Mouse (Mus musculus) Patski (cell line): ENCODE measurements at regions not wholly inside any gene's neighbourhood (a gene's known extent, or its start where the extent isn't known, plus 50 kb on each side); places are given as distances from the start of the nearest gene placed in this dataset.
"Not testable (repeated sequence)": the region's sequence is repeated elsewhere in the genome, so short reads cannot be mapped to it uniquely, and the experiment has no call there.

Experiments
- ATAC-seq: fragments of 100-300 bp; one replicate; pipeline ENCODE4 v1.8.0; 2021
- CTCF ChIA-PET: fragments of 350-600 bp; sonication (Branson Sonifier 250); formaldehyde crosslinking; loops from one replicate; lab custom pipeline; 2022; ENCODE audit warnings: inconsistent platforms; lab: Charles Lee
- POLR2A ChIA-PET: fragments of 350-600 bp; sonication (Branson Sonifier 250); formaldehyde crosslinking; loops from one replicate; lab custom pipeline; 2022; ENCODE audit warnings: antibody characterized with exemption, inconsistent platforms; lab: Charles Lee
- DNase-seq: peaks from one replicate; pipeline ENCODE4 v3.0.0-alpha.2; 2011; ENCODE audit warnings: low read depth, low spot score
- H3K27me3 ChIP-seq: fragments of 371-371 bp; one replicate; pipeline ENCODE4 v1.5.1; 2021
- CTCF ChIP-seq: fragments of 100-300 bp; IDR thresholded peaks from one replicate; pipeline ENCODE4 v1.5.1; 2021
- in situ Hi-C: fragments of 300-500 bp; cut with MboI; formaldehyde crosslinking; loops from 3 replicates; pipeline ENCODE4 v1.11.1; 2018; ENCODE audit warnings: low pct_unique_long_range_greater_than_20kb, mixed read lengths

- ATAC-seq (no peak), DNase-seq (no peak)
- no peak for TF ChIP-seq CTCF
- CTCF ChIA-PET = no interaction called here
- in situ Hi-C loops = no loop called here
- no peaks in the 10 kb centered on the region for H3K27me3 ChIP-seq
- POLR2A ChIA-PET = no interaction called here
These were observed 366.5 kb upstream of the Grid2 start for GRCm38 (mm10) chr6:62889194-62889593.

GRCm38 (mm10) chr6:62912758-62913157, 342.9 kb upstream of the Grid2 start:
- CTCF ChIA-PET = interaction anchor here (1.3 kb wide), 1 partner anchor 9 kb away, joined by 3 read pairs; no protein-coding TSS in a partner anchor
- no peaks in the 10 kb centered on the region for H3K27me3 ChIP-seq
- TF ChIP-seq CTCF = no peak
- no peak for DNase-seq
- POLR2A ChIA-PET = no interaction called here
- in situ Hi-C loops = no loop called here
- ATAC-seq = no peak

- in situ Hi-C loops, ATAC-seq, DNase-seq, POLR2A ChIA-PET, H3K27me3 ChIP-seq, CTCF ChIA-PET: not testable (repeated sequence)
These were observed 338.6 kb upstream of the Grid2 start for GRCm38 (mm10) chr6:62917059-62917458.

- POLR2A ChIA-PET = no interaction called here
- TF ChIP-seq CTCF = no peak
- in situ Hi-C loops = no loop called here
- CTCF ChIA-PET = no interaction called here
- H3K27me3 ChIP-seq = no peaks in the 10 kb centered on the region
- ATAC-seq (no peak), DNase-seq (no peak)
These were observed 337.7 kb upstream of the Grid2 start for GRCm38 (mm10) chr6:62917956-62918355.

GRCm38 (mm10) chr6:62919092-62919491, 336.6 kb upstream of the Grid2 start:
- TF ChIP-seq CTCF = no peak

More at GRCm38 (mm10) chr6:62919092-62919491, 336.6 kb upstream of the Grid2 start:
- DNase-seq = no peak
- in situ Hi-C loops = no loop called here
- no peak for ATAC-seq
- ChIA-PET CTCF (no interaction called here), POLR2A (no interaction called here)
- no peaks in the 10 kb centered on the region for H3K27me3 ChIP-seq
